Mouse (Mus musculus) central nervous system, embryonic 11.5 days (tissue): ENCODE measurements around the gene 1700001C19Rik. TPM values are rescaled to one million over a fixed set of nuclear protein-coding genes. Genes with fewer than 3 reads are reported as not detected.

Experiments
- polyA plus RNA-seq: library from polyadenylated mRNA; depleted of rRNA; stranded (reverse); fragments of >200 nt; gene quantifications from 2 replicates; pipeline ENCODE4 v1.2.3, GENCODE M21; 2012; rRNA removed

1700001C19Rik gene
- 0.05 and 0.15 TPM in 2 replicates for polyA plus RNA-seq

DNA sequence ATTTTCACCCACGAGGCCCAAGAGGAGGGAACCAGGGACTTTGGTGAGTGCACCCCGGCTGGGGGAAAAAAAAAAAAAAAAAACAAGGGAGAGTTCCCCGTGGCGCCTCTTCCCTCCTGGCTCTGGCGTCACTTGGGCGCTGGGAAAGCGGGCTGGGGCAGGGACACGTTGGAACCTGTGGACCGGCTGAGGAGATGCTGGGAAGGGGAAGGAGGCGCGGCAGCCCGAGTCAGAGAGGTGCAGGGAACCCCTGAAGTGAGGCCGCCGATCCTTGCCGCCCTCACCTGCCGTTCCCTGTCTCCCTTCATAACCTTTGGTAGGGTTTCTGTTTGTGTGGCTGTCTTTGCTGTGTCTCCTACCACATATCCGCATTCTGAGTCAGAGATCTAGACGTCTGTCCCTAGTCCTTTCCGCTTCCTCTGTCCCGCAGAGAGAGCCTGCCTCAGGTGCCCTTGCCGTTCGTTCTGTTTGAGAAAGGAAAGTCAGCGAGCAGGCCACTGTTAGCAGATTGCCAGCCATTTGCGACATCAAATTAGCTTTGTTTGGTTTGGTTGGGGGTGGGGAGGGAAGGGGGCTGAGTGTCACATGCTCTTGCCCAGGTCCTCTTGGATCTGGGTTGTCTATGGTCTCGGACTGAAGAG is at the start of gene 1700001C19Rik:
Gene 1700001C19Rik (minus strand): TSS at position 470 of the 641 bp plus-strand sequence.

GRCm38 (mm10) chr17:47436156-47436906 is 845 bp downstream of the 1700001C19Rik start, which contains the start of gene AI661453:
Gene AI661453, plus strand, starts transcription at chr17:47436615.

DNA sequence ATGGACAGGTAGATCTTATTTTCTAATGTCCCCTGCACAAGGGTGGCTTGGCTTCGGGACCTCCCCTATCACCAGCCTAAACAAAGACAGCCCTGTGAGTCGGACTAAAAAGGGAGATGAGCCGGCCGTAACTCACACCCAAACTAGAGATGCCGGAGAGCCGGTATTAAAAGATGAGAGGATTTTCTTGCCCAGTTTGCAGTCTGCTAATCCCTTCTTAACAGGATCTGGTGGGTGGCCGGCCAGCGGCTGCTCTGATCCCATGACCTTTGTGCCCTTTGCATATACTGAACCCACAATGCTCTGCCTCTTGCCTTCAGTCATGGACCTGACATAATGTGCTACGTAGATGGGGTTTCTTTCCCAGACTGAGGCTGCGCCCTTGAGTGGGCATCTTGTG is 36.7 kb downstream of the 1700001C19Rik start, which contains the start of gene Guca1a:
Gene Guca1a (minus strand): TSS at position 134 of the 400 bp plus-strand sequence.

DNA sequence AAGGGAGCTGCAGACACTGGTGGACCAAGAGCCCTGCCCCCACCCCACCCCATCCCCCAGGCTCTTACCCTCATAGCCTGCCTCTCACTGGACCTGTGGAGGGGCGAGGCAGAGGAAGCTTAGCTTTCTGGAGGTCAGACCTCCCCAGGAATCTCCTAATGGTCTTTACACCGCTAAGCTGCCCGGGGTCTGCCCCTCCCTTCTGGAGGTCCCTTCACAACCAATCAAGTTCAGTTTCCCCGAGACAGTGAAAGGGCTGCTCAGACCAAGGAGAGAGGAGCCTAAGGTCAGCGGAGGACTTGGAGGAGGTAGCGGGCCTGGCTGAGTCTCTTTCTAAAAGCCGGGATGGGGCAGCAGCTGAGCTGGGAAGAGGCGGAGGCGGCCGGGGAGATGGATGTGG is 52.0 kb downstream of the 1700001C19Rik start, which contains the start of gene Guca1b:
Gene Guca1b (plus strand): TSS at position 249 of the 400 bp plus-strand sequence.

GRCm38 (mm10) chr17:47368401-47369086 is 68.6 kb downstream of the 1700001C19Rik start, which contains the start of gene Mrps10:
Gene Mrps10, plus strand, starts transcription at chr17:47368887.

Other genes starting within 250 kb of the 1700001C19Rik start
- 49.7 and 55.2 TPM in 2 replicates for gene Mrps10, start 68.5 kb downstream of the 1700001C19Rik start, polyA plus RNA-seq
- gene Guca1b, start 52.0 kb downstream of the 1700001C19Rik start, polyA plus RNA-seq = 1.1 and 1.3 TPM in 2 replicates
- gene Guca1a, start 36.8 kb downstream of the 1700001C19Rik start, polyA plus RNA-seq = 0.99 and 2.2 TPM in 2 replicates
- 0.60 and 0.67 TPM in 2 replicates for gene AI661453, start 761 bp downstream of the 1700001C19Rik start, polyA plus RNA-seq
- gene Taf8, start 64.9 kb upstream of the 1700001C19Rik start, polyA plus RNA-seq = 47.4 and 48.0 TPM in 2 replicates
- 194 and 197 TPM in 2 replicates for gene Ccnd3, start 67.7 kb upstream of the 1700001C19Rik start, polyA plus RNA-seq
- gene Bysl, start 174.1 kb upstream of the 1700001C19Rik start, polyA plus RNA-seq = 23.2 and 24.1 TPM in 2 replicates
- 47.8 and 57.1 TPM in 2 replicates for gene Med20, start 174.2 kb upstream of the 1700001C19Rik start, polyA plus RNA-seq
- 2.2 and 4.3 TPM in 2 replicates for gene Gm20517, start 174.2 kb upstream of the 1700001C19Rik start, polyA plus RNA-seq
- gene Usp49, start 193.3 kb upstream of the 1700001C19Rik start, polyA plus RNA-seq = 21.1 and 27.6 TPM in 2 replicates